Mouse (Mus musculus): ENCODE measurements around the gene Ccs.
"Not testable (repeated sequence)": the region's sequence is repeated elsewhere in the genome, so short reads cannot be mapped to it uniquely, and the experiment has no call there.

Ccs gene

DNA sequence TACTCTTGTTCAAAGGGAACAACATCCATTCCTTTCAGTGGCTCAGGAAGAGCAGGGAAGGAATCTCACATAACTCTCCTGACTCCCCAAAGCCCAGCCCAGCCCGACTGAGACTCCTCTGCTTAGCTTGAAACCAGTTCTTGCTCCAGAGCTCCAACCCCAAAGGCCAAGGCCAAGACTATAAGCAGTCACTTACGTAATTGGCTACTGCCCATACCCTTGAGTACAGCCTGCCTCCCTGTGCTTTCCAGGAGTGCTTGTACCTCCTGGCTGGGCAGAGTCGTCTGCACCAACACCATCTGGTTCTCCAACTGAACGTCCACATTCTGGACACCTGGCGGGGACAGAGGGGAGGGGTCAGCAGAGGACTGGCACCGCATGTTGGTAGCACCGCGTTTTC, 5.2 kb downstream of the Ccs start:
- peak in 1 of 2 experiments; percentile 38 for DNase-seq

DNA sequence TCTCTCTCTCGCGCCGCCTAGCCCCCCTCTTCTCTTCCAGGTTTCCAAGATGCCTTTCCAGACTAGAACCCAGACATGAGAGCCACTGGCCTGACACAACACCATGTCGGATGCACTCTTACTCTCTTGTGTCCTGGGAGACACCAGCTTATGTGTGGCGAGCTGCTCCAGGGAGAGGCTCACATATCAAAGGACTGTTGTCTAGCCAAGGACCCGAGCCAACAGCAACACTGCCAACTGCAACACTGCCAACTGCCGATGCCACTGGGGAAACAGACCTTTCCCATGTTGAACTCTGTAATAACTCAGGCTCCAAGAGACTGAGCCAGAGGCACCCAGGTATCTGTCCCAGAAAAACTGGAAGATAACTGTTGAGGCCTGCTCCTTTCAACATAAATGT, 10.0 kb downstream of the Ccs start:
- DNase-seq: peak; percentile 29 to 32

DNA sequence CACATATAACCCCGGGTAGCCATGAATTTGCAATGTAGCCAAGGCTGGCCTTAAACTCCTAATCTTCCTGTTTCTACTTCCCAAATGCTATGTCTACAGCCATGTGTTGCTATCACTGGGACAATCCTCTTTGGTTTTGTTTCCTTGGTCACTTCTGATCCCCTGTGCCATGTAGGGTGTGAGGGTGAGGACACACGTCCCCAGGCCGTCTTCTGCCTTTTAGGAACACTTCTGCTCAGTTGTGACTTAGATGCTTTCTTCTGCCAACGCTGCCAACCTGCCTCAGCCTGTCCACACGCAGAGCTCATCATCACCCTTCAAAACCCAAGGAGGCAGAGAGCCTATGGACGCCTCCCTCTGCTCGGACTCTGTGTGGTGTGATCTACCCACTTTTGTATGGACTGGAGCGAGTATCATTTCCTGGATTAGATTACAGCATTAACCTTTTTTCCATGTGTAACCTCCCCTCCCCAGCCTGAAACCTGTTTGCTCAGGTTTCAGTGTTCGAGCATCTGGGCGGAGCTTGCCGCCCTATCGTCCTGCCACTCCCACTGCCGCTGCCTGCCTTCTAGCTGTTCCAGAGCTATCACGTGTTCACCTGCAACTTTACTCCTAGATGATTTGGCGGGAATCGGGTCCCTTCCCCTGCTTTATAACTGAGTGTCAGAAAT, 10.6 kb downstream of the Ccs start:
- DNase-seq: peak; percentile 68 to 78

DNA sequence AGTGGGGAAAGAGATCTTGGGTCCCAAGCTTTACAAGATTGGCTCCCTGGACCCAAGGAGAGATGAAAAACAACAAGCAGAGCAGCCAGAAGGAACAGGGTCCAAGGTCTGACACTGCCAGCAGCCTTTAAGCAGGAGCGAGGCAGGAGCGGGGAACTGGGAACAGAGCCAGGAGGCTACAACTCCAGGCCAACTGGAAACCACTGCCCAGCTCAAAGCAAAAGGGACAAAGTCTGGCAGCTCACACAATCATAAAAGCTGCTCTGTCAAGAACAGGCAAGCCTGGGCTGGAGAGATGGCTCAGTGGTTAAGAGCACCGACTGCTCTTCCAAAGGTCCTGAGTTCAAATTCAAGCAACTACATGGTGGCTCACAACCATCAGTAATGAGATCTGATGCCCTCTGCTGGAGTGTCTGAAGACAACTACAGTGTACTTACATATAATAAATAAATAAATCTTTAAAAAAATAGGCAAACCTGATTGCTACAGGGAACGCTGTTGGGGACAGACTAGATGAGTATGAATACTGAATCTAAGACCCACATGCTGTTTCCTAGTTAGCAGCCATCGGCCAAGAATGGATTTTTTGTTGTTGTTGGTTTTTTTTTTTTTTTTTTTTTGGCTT, 18.3 kb downstream of the Ccs start:
- peak; percentile 46 to 59 for DNase-seq

DNA sequence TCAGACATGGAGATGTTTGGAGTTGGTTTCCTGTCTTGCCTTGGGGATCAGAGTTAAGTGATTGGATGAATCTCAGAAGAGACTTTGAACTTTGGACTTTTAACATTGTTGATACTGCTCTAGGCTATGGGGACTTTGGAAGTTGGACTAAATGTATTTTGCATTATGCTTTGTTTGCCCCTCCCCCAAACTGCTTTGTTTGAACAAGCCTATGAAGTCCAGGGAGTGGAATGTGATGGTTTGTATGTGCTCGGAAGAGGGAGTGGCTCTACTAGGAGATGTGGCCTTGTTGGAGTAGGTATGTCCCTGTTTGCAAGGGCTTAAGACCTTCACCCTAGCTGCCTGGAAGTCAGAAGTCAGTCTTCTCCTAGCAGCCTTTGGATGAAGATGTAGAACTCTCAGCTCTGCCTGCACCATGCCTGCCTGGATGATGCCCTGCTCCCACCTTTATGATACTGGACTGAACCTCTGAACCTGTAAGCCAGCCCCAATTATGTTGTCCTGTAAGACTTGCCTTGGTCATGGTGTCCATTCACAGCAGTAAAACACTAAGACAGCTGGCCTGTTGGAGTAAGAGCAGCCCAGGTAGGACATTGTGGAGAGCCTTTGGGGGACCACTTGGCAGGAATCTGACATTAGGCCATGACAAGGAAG, 21.8 kb downstream of the Ccs start:
- DNase-seq: no peak

DNA sequence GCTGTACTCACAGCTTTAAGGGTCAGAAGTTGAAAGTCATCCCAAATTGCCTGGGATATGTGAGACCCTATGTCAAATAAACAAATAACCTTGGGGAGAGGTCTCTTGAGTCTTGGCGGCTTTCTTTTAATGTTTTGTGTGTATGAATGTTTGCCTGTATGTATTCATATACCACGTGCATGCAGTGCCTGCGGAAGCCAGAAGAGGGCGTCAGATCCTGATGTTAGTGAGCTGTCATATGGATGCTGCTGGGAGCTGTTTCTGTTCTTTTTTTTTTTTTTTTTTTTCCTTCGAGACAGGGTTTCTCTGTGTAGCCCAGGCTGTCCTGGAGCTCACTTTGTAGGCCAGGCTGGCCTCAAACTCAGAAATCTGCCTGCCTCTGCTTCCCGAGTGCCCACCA, 26.1 kb downstream of the Ccs start:
- no peak for DNase-seq

DNA sequence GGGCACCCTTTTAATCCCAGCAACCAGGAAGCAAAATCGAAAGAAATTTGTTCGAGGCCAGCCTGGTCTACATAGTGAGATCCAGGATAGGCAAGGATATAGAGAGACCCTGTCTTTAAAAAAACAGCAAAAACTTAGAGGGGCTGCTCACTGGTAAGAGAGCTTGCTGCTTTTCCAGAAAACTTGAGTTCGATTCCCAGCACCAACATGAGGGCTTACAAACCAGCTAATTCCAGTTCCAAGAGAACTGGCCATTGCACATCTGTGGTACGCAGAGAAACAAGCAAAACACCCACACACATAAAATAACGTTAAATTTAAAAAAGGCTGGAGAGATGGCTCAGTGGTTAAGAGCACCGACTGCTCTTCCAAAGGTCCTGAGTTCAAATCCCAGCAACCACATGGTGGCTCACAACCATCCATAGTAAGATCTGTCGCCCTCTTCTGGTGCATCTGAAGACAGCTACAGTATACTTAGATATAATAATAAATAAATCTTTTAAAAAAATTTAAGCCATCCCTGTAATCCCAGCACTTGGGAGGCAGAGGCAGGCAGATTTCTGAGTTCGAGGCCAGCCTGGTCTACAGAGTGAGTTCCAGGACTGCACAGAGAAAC, 26.7 kb downstream of the Ccs start:
- DNase-seq: not testable (repeated sequence)

DNA sequence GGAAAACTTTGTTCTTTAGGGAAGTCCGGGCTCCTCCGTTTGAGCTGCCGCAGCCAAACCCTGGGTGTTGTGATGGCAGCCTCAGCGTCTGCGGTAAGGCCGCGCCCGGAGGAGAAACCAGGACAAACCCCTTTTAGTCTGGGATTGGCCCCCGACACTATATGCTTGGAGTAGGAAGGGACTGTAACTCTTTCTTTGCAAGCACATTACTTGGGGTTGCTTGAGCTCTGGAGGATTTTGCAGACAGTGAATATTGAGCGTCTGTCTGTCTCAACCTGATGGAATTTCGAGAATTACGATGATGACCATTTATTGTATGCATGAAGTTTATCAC, 27.3 kb downstream of the Ccs start:
- no peak for DNase-seq

DNA sequence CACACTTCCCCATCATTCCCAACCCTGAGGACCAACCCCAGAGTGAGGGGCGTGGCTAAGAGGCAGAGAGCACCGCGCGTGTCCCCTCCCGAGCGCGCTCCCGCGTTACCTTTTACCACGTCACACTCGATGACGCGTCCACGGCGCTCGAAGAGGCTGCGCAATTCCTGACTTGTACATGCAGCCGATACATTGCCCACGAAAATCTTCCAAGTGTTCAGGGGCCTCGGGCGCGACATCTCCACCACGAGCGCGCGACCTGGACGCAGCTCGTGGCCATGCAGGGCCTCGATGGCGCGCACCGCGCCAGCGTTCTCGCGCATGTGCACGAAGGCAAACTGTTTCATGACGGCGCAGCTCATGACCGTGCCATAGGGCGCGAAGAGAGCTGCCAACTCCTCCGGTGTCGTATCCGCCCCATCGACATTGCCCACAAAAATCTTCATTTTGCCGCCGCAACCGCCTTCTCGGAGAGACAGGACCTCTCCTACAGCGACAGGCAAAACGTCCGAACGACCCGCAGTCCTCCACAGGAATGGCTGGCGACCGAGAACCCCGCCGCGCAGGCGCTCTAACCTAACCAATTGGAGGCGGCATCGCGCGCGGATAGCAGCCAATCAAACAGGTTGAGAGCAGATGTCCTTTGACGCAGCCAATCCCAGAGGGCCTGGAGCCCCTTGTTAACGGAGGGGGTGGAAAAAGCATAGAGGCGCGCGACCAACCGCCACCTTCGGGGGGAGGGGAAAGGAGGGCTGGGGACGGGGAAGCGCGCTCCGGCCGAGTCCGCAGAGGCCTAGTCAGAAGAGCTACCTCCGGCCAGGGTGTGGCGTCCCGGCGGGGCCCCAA, 27.8 kb downstream of the Ccs start, which contains the start of the genes Gm21992 and Rbm14:
TSS of gene Gm21992 (minus strand) at position 550 of the 846 bp plus-strand sequence.
TSS of gene Rbm14 (minus strand) at position 572 of the 846 bp plus-strand sequence.
- peak; percentile 99 for DNase-seq

DNA sequence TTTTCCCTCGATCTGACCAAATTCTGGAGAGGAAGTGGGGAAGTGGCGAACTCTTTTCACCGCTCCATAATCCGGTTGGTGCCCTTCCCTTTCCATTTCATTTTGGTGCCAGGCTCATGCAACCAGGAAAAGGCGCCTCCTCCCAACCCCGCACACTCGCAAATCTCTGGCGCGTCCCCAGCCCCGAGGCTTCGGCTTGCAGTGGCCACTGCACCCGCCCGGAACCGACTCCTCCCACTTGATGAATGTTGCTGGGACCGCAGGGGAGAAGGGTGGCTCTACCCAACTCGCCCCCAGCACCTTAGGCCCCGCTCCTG, 28.4 kb downstream of the Ccs start:
- no peak for DNase-seq

DNA sequence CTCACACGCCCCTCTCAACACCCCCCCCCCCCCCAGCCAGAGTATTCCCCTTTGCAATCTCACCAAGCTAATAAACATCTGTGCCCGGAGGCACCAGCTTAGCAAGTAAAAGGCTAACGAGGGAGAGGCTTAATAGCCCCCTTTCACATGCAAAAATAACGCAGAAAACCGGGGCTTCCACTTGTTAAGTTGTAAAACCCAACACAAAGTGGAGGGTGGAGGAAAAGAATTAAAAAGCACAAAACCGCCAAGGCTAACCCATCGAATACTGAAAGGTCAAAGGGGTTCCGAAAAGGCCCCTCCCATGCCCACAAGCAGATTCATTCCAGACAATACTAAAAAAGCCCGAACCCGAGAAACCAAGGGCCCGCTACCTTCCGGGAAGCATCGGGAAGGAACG, 28.8 kb downstream of the Ccs start:
- DNase-seq: no peak

DNA sequence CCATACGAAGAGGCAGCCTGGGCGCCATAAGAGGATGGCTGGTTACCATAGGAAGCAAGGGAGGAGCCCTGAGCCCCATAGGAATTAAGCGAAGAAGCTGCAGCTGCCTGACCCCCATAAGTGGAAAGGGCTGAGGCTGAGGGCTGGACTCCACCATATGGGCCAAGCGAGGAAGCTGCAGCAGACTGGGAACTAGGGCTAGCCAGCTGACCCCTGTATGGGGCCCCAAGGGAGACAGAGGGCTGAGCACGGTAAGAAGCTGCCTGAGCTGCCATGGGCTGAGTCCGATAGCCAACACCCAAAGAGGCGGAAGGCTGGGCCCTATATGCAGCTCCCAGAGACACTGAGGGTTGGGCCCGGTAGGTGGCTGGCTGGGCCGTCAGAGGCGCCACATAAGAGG, 35.8 kb downstream of the Ccs start:
- no peak for DNase-seq

DNA sequence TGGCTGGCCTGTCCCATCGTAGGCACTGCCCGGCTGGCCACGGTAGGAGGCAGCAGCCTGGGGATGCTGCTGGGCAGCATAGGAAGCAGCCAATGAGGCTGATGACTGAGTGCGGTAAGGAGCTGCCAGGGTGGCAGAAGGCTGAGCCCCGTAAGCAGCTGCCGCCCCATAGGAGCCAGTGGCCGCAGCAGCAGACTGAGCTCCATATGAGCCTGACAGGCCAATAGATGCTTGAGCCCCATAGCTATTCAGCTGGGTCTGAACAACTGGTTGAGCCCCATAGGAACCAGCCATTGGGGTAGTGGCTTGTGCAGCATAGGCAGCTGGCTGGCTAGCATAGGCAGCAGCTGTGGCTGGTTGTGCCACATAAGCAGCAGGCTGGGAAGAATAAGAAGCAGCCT, 36.4 kb downstream of the Ccs start:
- no peak for DNase-seq

DNA sequence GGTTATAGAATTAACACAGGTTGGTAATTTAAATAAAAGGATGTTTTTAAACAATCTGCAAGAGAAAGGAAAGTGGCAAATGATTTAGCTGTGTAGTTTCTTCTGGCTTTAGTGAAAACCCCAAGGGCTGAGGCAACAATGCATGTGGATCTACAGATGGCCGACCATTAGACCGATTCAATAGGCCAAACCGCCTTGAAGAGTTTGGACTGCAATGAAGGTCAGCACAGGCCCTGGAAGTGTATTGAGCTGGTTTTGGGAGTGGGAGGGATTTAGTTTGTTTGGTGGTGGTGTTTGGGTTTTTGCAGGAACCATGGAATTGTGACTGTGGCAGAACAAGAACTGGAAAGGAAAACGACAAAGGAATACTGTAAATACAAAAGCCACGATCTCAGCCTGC, 40.0 kb downstream of the Ccs start:
- DNase-seq: no peak

DNA sequence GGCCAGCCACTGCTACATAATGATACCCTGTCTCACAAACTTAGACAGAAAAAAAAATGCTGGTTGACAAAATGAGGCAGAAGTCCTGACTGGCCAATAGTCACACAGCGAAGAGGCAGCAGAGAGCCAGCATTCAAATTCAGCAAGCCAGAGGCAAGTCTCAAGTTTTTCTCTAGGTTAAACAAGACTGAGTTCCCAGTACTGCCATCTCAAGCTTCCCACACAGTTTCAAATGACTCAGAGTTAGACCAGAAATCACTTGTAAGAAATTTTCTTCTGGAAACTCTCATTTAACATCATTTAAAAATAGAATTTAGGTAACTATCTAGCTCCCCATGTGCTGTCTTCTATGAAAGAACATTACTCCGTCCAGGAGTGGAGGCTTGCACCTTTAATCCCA, 41.3 kb downstream of the Ccs start:
- no peak for DNase-seq

DNA sequence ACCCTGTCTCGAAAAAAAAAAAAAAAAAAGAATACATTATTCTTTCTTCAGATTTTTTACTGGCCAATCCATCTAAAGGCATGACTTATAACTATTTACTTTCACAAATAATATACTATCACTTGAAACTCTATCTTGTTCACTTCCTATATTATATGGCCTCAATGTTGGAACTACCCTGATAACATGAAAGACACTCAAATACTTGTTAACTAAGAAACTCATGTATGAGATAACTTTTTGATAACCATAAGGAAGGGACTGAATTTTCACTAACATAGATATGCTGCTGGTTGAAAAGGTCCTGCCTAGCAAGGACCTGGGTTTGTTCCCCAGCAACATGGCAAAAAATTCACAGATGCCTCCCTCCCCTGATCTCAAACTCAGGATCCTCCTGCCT, 43.2 kb downstream of the Ccs start:
- no peak for DNase-seq

DNA sequence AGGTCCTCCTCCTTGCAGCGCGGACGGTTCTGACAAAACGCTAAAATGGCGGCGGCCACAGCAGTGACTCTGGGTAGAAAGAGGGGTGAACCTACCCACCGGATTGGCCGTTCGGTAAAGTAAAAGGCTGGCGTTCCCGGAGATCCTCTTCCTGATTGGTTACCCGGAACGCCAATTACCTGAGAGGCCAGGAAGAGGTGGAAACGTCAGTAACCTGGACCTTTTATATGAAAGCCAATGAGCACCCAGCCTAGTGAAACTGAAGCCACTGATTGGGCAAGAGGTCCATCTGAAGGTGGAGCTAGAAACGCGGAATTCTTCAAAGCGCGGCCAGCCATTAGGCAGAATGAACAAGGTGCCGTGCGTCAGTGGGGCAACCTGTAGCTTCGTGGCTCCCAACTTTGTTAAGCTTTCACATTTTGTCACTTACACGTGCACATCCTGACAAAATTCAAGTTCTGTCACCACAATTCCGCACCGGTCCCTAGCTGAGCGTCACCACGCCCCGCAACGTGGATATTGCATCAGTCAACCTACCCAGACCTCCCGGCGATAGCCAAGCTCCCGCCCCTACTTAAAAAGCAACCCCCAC, 45.2 kb downstream of the Ccs start, which contains the start of gene Rbm4:
TSS of gene Rbm4 (minus strand) at position 71 of the 592 bp plus-strand sequence.
- DNase-seq: peak; percentile 99

DNA sequence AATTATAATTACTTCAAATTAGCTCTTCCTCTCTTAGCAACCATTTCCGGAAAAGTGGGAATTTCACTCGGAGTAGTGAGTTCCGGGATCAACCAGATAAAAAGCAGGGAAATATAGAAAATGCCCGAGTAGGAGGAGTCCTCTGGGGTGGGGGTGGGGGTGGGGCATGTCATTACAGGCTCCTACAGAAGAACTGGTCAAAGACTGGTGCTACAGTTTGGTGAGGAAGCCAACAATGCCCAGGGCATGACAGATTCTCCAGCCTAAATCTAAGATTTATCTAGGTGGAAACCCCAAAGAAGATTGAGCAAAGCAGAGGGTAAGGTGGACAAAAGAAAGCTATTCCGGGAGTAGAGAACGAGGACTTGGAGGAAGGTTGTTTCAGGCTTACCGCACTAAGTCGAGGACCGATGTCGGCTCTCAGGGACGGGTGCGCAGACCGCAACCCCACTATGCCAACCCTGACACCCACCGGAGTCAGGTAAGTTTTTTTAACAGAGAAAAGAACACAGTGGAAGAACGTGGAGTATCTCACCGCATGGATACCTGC, 45.8 kb downstream of the Ccs start:
- no peak for DNase-seq

DNA sequence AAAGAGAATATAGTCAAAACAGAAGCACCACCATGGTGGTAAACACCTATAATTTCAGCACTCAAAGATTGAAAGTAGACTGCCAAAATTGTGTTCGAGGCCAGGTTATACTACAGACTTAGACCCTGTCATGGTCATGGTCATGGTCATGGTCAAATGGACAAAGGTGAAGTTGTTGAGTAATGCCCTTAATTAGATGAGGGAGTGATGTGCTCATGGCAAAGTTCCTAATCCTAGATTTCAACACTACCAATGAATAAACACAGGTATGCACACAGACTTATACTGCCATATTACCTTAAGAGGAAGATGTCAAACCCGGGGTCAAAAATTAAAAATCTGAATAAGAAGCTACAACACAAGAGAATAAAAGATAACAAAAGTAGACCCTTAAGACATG, 52.8 kb downstream of the Ccs start:
- no peak for DNase-seq

DNA sequence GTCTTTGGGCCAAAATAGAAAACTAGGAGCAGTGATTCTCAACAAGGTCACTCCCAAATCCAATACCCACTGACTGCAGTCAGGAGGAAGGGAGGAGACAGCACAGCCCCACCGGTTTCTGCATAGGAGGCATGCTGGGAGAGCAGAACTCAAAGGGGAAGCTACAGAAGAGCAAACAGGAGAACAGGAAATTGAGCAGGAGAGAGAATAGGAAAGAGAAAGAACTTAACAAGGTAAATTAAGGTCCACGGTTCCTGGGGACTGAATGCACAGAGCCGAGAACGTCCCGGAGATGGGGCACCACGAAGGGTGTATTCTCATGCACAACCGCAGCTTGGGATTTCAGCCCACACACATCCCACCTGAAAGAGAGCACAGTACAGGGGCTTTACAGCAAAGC, 53.9 kb downstream of the Ccs start:
- DNase-seq: no peak

DNA sequence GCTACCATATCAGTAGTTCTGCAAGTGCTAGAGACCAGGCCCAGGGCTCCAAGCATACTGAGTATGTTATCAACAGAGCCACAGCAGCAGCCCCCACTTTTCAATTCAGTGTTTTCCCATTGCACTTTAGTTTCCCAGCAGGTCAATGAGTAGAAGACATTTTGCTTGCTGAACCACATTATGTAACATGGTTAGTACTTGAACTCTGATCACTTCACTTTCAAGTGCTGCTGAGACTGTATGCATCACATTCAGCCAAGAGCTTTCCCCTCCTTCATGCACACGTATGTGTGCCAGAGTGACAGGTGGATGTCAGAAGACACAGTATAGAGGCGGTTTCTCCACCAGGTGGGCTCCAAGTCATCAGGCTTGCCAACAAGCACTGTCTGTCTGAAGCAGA, 56.2 kb downstream of the Ccs start:
- DNase-seq: peak in 1 of 2 experiments; percentile 32
